Mouse (Mus musculus): ENCODE data around the gene Ddx27. TPM values are rescaled to one million over a fixed set of nuclear protein-coding genes. Genes with fewer than 3 reads are reported as not detected.

Gene Ddx27
- polyA plus RNA-seq, 1 experiment from 2014 or later: 31.2 TPM

GRCm38 (mm10) chr2:167078931-167079495, 64.0 kb downstream of the Ddx27 start:
- Histone ChIP-seq H3K36me3 (ENCODE audit: control insufficient read depth, insufficient read depth, low read length) (no peaks in the 10 kb centered on the region), H3K9me3 (ENCODE audit: control insufficient read depth, low read length) (no peaks in the 10 kb centered on the region), H3K27me3 (replicated peaks; ENCODE audit: control insufficient read depth, insufficient read depth, low read length) (no peaks in the 10 kb centered on the region), H3K4me3 (ENCODE audit: low read depth, low read length) (no peak overlapping the region), H3K4me2 (ENCODE audit: low read depth, low read length) (peak overlapping the region; percentile 1; the same call in 1 of the 2 replicates), H3K4me1 (ENCODE audit: control insufficient read depth, insufficient read depth, low read length) (peaks cover 16% of the 10 kb centered on the region; the same call in 1 of the 2 replicates), H3K27ac (replicated peaks; ENCODE audit: low read depth, low read length) (peak overlapping the region; percentile 48), H3K9ac (ENCODE audit: low read depth, low read length) (no peak overlapping the region)
- ATAC-seq (ENCODE audit: low read depth) (peak; percentile 27), DNase-seq (ENCODE audit: low spot score) (peak; percentile 73)
- 28% methylated on average over 8 of the region's 9 CpGs for WGBS

DNA sequence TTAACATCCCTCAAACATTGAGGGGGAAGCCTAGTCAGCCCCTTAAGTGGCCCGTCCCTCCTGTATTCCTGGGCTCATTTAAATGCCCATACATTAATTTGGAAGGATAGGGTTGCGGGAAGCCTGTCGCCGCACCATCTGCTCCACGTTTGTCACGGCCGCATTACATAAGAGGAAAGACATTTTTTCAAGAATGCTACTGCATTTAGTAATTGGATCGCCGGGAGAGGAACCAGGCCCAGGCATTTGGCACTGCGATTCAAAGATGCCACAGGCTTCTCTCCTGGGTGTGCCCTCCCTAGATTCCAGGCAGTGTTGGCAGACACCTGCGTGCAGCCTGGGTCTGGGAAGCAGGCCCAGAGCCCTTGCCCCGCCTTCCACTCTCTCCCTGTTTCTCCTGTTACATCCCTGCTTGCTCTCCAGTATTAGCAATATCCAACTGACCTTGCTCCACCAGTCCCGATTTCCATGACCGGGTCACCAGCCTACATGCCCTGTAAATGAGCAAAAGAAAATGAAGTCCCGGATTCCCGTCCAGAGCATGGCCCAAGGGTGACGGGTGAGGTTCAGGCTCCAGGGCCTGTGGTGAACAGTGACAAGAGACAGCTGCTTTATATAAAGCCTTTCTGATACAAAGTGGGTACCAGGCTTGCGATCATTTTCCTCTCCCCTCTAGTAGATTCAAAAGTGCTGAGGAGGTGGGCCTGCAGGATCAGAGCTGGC, 64.7 kb downstream of the Ddx27 start:
- peak; percentile 86 for ATAC-seq (ENCODE audit: low read depth)
- DNase-seq (ENCODE audit: low spot score): peak; percentile 93
- Histone ChIP-seq H3K27ac (replicated peaks; ENCODE audit: low read depth, low read length) (peak overlapping the region; percentile 75), H3K9me3 (ENCODE audit: control insufficient read depth, low read length) (no peaks in the 10 kb centered on the region), H3K27me3 (replicated peaks; ENCODE audit: control insufficient read depth, insufficient read depth, low read length) (no peaks in the 10 kb centered on the region), H3K9ac (ENCODE audit: low read depth, low read length) (no peak overlapping the region), H3K4me2 (ENCODE audit: low read depth, low read length) (0 out of 2 replicates have a peak overlapping the region, but pooled peaks have one; percentile 18), H3K36me3 (ENCODE audit: control insufficient read depth, insufficient read depth, low read length) (no peaks in the 10 kb centered on the region), H3K4me1 (ENCODE audit: control insufficient read depth, insufficient read depth, low read length) (peaks cover 16% of the 10 kb centered on the region; the same call in 1 of the 2 replicates), H3K4me3 (ENCODE audit: low read depth, low read length) (no peak overlapping the region)
- WGBS: 29% methylated on average over 18 of the region's 18 CpGs

GRCm38 (mm10) chr2:167080387-167080786, 65.4 kb downstream of the Ddx27 start:
- no peaks in the 10 kb centered on the region for H3K36me3 ChIP-seq (ENCODE audit: control insufficient read depth, insufficient read depth, low read length)
- no peaks in the 10 kb centered on the region for H3K9me3 ChIP-seq (ENCODE audit: control insufficient read depth, low read length)
- H3K27ac ChIP-seq (replicated peaks; ENCODE audit: low read depth, low read length): peak overlapping the region; percentile 75; the same call in 1 of the 2 replicates
- H3K4me1 ChIP-seq (ENCODE audit: control insufficient read depth, insufficient read depth, low read length): peaks cover 16% of the 10 kb centered on the region; the same call in 1 of the 2 replicates
- 69% methylated on average over 3 of the region's 3 CpGs for WGBS
- DNase-seq (ENCODE audit: low spot score) (no peak), ATAC-seq (ENCODE audit: low read depth) (no peak)
- no peaks in the 10 kb centered on the region for H3K27me3 ChIP-seq (replicated peaks; ENCODE audit: control insufficient read depth, insufficient read depth, low read length)
- H3K4me3 ChIP-seq (ENCODE audit: low read depth, low read length): no peak overlapping the region
- H3K9ac ChIP-seq (ENCODE audit: low read depth, low read length): no peak overlapping the region
- no peak overlapping the region for H3K4me2 ChIP-seq (ENCODE audit: low read depth, low read length)

GRCm38 (mm10) chr2:167081135-167081534, 66.1 kb downstream of the Ddx27 start:
- no peak for ATAC-seq (ENCODE audit: low read depth)
- no peak for DNase-seq (ENCODE audit: low spot score)
- H3K9ac ChIP-seq (ENCODE audit: low read depth, low read length): no peak overlapping the region
- no peaks in the 10 kb centered on the region for H3K27me3 ChIP-seq (replicated peaks; ENCODE audit: control insufficient read depth, insufficient read depth, low read length)
- H3K4me3 ChIP-seq (ENCODE audit: low read depth, low read length): no peak overlapping the region
- peaks cover 16% of the 10 kb centered on the region; the same call in 1 of the 2 replicates for H3K4me1 ChIP-seq (ENCODE audit: control insufficient read depth, insufficient read depth, low read length)
- H3K36me3 ChIP-seq (ENCODE audit: control insufficient read depth, insufficient read depth, low read length): no peaks in the 10 kb centered on the region
- 57% methylated on average over 6 of the region's 6 CpGs for WGBS
- no peaks in the 10 kb centered on the region for H3K9me3 ChIP-seq (ENCODE audit: control insufficient read depth, low read length)
- no peak overlapping the region for H3K4me2 ChIP-seq (ENCODE audit: low read depth, low read length)
- H3K27ac ChIP-seq (replicated peaks; ENCODE audit: low read depth, low read length): no peak overlapping the region

GRCm38 (mm10) chr2:167081639-167082038, 66.6 kb downstream of the Ddx27 start:
- Histone ChIP-seq H3K4me1 (ENCODE audit: control insufficient read depth, insufficient read depth, low read length) (peaks cover 16% of the 10 kb centered on the region; the same call in 1 of the 2 replicates), H3K27ac (replicated peaks; ENCODE audit: low read depth, low read length) (no peak overlapping the region), H3K4me3 (ENCODE audit: low read depth, low read length) (no peak overlapping the region), H3K27me3 (replicated peaks; ENCODE audit: control insufficient read depth, insufficient read depth, low read length) (no peaks in the 10 kb centered on the region), H3K9me3 (ENCODE audit: control insufficient read depth, low read length) (no peaks in the 10 kb centered on the region), H3K9ac (ENCODE audit: low read depth, low read length) (no peak overlapping the region), H3K4me2 (ENCODE audit: low read depth, low read length) (no peak overlapping the region), H3K36me3 (ENCODE audit: control insufficient read depth, insufficient read depth, low read length) (no peaks in the 10 kb centered on the region)
- whole genome bisulfite sequencing: 35% methylated on average over 4 of the region's 4 CpGs
- ATAC-seq (ENCODE audit: low read depth) (0 out of 2 replicates have a peak, but pooled peaks have one; percentile 8), DNase-seq (ENCODE audit: low spot score) (peak; percentile 45)

Other genes with a start within 250 kb of the Ddx27 start
- 6.7 and 7.5 TPM in 2 replicates for gene Trp53rkb, start 222.7 kb upstream of the Ddx27 start, polyA plus RNA-seq (2014; fragmentation: Nextera tagmentation; extraction: Ambion mirVana)
- 7.1 and 7.2 TPM in 2 replicates for gene Arfgef2, start 209.6 kb upstream of the Ddx27 start, polyA plus RNA-seq (2014; fragmentation: Nextera tagmentation; extraction: Ambion mirVana)
- 113 and 118 TPM in 2 replicates for gene Cse1l, start 109.2 kb upstream of the Ddx27 start, polyA plus RNA-seq (2014; fragmentation: Nextera tagmentation; extraction: Ambion mirVana)
- 74.7 and 79.3 TPM in 2 replicates for gene Stau1, start 18.9 kb upstream of the Ddx27 start, polyA plus RNA-seq (2014; fragmentation: Nextera tagmentation; extraction: Ambion mirVana)
- gene Znfx1, start 47.8 kb downstream of the Ddx27 start, polyA plus RNA-seq (2014; fragmentation: Nextera tagmentation; extraction: Ambion mirVana): 9.5 and 10.2 TPM in 2 replicates
- gene Kcnb1, start 175.0 kb downstream of the Ddx27 start, polyA plus RNA-seq (2014; fragmentation: Nextera tagmentation; extraction: Ambion mirVana): 1.7 and 2.1 TPM in 2 replicates
- 37.6 and 38.3 TPM in 2 replicates for gene Ptgis, start 225.4 kb downstream of the Ddx27 start, polyA plus RNA-seq (2014; fragmentation: Nextera tagmentation; extraction: Ambion mirVana)